Mouse (Mus musculus): ENCODE results near the gene Fras1.

Fras1 gene

DNA sequence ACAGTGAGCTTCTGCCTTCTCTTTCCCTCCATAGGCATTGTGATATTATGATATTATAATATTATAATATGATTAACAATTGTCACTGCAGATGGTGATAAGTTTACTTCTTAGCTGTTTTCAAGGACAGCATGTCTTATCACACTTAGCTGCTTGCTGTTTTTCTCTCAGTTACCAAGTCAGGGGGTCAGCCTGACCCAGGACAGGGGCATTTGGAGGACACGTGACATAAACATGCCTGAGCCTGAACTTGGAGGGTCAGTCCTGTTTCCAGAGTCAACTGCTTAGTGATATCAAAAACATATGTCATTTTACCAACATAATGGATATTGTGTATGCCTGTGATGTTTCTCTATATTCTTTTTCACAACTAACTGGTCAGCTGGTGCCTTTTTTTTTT, 453.4 kb downstream of the Fras1 start:
- in situ Hi-C loops (cut with MboI; ENCODE audit: unreplicated experiment in 2 of 2) = no loop called here

All from v-Abl transformed pro-B cells (cell line).